Mouse (Mus musculus) mature B cell (primary cell): ENCODE data around the gene Psg16.

Source experiments
- in situ Hi-C: fragments of 300-500 bp; cut with MboI; formaldehyde crosslinking; loops from 2 replicates; pipeline ENCODE4 v1.14.3; 2019

Psg16 gene

DNA sequence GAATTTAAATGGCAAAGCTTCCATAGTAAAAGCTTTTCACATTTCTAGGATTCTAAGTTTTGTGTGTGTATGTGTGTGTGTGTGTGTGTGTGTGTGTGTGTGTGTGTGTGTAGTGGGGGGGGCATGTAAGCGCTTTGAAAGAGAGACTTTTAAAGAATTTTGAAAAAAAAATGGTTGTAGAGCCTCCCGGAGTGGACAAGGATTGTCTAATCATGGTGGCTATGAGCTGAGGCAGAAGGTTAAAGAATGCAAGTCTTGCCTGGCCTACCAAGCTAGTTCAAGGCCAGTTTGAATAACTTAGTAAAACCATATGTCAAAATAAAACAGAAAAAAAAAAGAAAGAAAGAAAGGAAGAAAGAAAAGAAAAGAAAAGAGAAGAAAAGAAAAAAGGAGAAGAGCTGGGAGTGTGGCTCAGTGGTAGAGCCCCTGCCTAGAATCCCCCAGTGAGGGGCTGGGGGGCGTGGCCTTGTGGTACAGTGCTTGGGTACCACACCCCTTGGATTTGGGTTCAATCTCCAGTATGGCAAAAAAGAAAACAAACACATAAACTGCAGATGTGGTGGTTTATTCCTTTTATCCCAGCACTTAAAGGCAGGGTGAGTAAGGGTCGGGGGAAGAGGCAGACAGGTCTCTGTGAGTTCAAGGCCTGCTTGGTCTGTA, 18.4 kb upstream of the Psg16 start:
- in situ Hi-C loops, result loop anchor here (10.0 kb wide), 1 partner anchor 121 kb away; no protein-coding TSS in a partner anchor

DNA sequence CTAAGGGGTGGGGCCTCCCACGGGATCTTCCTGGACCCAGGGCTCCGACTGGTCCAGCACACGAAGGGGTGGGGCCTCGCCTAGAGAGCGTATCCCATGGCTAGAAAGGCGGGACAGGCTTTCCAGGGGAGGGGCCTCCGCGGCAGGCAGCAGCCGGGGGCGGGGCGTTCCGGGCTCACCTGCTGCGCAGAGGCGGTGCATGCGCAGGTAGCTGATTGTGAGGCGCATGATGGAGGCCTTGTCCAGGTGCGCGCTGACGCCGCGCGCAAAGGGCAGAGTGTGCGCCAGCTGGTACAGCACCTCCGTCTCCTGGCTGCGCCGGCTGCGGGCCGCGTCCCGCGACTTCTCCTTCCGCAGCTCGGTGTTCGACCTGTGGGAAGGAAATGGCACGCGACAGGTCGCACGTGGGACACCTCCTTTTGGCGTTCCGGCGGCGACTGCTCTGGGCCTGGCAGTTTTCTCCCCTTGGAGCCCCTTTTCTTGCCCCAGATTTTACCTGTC, 17.7 kb upstream of the Psg16 start:
- in situ Hi-C loops, result loop anchor here (10.0 kb wide), 1 partner anchor 121 kb away; no protein-coding TSS in a partner anchor

DNA sequence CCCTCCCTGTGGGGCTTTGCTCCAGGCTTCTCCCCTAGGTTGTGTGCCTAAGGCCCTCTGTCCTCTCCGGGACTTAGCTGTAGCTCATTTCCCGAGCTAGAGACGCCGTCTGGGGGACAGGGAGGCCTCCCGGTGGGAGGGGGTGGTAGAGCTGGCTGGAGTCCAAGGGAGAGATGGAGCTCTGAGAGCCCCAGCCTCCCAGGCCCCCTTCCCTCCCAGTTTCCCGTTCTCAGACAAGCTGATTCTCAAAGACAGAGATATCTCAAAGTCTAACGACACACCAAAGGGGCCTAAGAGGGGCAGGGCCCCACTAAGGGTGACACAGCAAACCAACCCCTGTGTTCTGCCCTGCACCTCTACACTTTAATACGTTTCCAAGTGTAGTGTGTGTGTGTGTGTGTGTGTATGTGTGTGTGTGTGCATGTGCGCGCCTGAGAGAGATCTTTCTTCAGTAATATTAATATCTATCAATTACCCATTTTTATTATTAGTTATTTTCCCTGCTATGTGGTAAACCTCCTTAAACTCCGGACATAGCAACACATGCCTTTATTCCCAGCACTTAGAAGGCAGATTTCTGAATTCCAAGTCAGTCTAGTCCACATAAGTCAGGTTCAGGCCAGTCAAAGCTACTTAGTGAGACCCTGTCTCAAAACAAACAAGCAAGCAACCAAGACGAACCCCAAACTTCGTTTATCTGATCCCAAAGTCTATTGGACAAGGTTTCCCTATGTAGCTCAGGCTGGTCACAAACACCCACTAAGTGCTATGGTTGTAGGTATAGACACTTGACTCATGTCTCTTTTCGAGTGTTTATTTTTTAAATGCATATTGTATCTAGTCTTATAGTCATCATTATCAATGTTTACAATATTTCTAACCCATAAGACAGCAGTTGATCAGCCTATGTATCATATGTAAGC, 17.0 kb upstream of the Psg16 start:
- in situ Hi-C loops, result loop anchor here (10.0 kb wide), 1 partner anchor 122 kb away; no protein-coding TSS in a partner anchor

DNA sequence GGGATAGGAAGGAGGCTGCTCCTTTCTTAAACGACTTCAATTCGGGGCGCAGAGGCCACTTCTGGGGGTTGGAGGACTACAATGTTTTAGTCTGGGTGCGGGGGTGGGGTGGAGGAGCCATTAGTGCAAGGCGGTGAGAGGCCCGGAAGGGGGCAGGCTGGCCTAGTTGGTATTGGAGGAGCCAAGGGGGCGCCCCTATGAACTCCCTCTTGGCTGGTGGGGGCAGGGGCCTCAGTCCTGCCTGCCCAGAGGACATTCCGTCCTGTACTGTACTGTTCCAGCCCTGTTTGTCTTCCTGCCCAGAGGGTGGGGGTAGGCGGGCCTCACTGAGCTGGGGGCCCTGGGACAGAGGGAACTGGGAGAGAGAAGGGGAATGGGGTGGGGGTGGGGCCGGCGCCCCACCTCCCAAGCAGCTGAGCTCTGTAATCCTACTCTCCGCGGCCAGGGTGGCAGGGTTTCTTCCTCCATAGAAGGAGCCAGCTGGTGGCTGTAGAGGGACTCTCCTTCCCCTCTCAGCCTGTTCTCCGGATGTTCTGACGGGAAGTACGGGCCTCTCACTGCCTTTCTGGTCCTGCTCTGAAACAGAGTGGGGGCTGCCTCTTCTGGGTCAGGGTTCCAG, 15.7 kb upstream of the Psg16 start:
- in situ Hi-C loops, result loop anchor here (10.0 kb wide), 1 partner anchor 123 kb away; no protein-coding TSS in a partner anchor

GRCm38 (mm10) chr7:17058816-17059462, 14.9 kb upstream of the Psg16 start:
- in situ Hi-C loops, result loop anchor here (10.0 kb wide), 1 partner anchor 124 kb away; no protein-coding TSS in a partner anchor

- in situ Hi-C loops, result loop anchor here (10.0 kb wide), 1 partner anchor 125 kb away; no protein-coding TSS in a partner anchor
Observed at GRCm38 (mm10) chr7:17059463-17059844, 14.4 kb upstream of the Psg16 start.

GRCm38 (mm10) chr7:17060031-17060781, 13.6 kb upstream of the Psg16 start:
- in situ Hi-C loops, result loop anchor here (10.0 kb wide), 1 partner anchor 55 kb away; no protein-coding TSS in a partner anchor

GRCm38 (mm10) chr7:17060782-17061605, 12.8 kb upstream of the Psg16 start:
- in situ Hi-C loops, result loop anchor here (10.0 kb wide), 1 partner anchor 56 kb away; no protein-coding TSS in a partner anchor

GRCm38 (mm10) chr7:17062389-17062788, 11.5 kb upstream of the Psg16 start, which contains the start of gene Hif3a:
Hif3a (minus strand) TSS chr7:17062427.
- in situ Hi-C loops, result loop anchor here (10.0 kb wide), 1 partner anchor 58 kb away; no protein-coding TSS in a partner anchor

- in situ Hi-C loops, result loop anchor here (10.0 kb wide), 1 partner anchor 58 kb away; no protein-coding TSS in a partner anchor
Observed at GRCm38 (mm10) chr7:17062845-17063244, 11.0 kb upstream of the Psg16 start.

GRCm38 (mm10) chr7:17065620-17066019, 8.2 kb upstream of the Psg16 start:
- in situ Hi-C loops, result loop anchor here (10.0 kb wide), 1 partner anchor 61 kb away; no protein-coding TSS in a partner anchor

DNA sequence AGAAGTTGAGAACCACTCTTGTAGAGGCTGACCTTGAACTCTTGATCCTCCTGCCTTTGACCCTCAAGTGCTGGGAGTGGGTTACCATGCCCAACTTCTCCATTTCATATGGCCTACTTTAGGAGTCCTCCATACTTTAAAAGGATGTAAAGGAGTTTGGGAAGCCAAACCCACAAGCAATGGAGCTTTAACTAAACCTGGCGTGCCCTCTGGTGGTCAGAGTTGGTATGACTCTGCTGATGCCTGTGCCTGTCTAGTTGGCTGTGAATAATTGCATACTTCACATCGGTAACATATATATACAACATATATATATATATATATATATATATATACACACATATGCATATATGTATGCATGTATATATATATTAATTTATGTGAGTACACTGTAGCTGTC, 7.4 kb upstream of the Psg16 start:
- in situ Hi-C loops, result loop anchor here (10.0 kb wide), 1 partner anchor 62 kb away; no protein-coding TSS in a partner anchor

GRCm38 (mm10) chr7:17067000-17067399, 6.8 kb upstream of the Psg16 start:
- in situ Hi-C loops, result loop anchor here (10.0 kb wide), 1 partner anchor 62 kb away; no protein-coding TSS in a partner anchor

- in situ Hi-C loops, result loop anchor here (10.0 kb wide), 1 partner anchor 63 kb away; no protein-coding TSS in a partner anchor
Observed at GRCm38 (mm10) chr7:17067651-17068050, 6.2 kb upstream of the Psg16 start.

- in situ Hi-C loops, result no loop called here
Observed at GRCm38 (mm10) chr7:17073513-17073903, 332 bp upstream of the Psg16 start.

GRCm38 (mm10) chr7:17076542-17076941, 2.7 kb downstream of the Psg16 start:
- in situ Hi-C loops, result no loop called here

DNA sequence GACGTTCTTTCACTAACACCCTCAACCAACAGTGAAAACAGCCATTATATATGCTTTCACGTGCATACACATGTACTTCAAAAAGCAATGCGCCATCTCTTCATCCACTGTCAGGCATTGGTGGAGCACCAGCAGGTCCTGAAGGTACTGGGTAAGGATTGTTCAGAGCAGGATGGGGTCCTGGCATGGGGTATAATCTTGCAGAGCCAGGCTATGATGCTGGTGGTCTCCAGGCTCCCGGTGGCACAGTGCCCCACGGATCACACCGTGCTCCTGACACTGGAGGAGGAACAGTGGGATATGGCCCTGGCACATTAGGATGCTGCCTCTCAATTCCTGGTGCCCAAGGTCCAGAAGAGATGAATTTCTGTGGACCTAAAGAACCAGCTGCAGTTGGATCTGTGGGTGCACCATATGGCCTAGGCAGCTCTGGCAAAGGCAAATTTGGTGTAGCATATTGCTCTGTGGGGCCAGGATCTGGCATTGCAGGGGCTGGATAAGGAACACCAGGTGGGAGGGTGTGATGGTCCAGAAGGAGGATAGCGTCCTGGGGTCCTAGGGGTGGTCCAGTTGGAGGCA, 4.3 kb downstream of the Psg16 start:
- in situ Hi-C loops, result no loop called here

DNA sequence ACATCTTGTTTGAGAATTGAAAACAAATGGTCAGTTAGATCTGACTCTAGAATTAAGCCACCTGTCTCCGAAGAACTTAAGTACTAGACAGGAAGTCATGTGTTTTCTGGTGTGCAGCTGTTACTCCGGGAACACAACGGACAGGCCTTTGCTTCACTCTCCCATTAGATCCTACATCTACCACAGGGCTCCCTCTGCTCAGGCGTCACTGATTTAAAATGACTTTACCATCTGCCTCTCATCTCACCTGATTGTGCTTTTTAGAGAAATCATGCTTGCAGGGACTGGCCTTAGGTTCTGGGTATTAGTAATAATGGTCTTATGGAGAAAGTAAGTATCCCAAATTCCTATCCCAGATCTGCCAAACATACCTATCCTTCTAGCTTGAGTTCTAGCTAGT, 8.9 kb downstream of the Psg16 start:
- in situ Hi-C loops, result no loop called here

GRCm38 (mm10) chr7:17087731-17088130, 13.9 kb downstream of the Psg16 start:
- in situ Hi-C loops, result no loop called here
